7 mouse cellular contexts compared by ENCODE assay signal in the genomic region with DNA sequence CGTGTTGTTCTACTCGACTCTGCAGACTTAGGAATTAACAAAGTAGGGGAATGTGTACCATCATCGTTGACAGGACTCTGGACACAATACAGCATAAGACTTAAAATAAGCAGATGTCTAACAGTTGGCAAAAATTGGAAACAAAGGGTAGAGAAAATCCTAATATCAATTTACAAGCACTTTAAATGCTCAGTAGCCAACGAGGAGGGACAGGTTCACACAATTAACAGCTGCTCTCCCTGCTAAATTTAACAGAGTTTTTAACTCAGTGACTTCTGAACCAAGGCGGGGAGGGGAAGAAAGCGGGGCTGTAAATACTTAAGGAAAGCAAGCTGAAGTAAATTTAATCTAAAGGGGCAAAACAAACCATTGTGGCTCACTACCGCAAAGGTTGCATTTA. TPM values are rescaled to one million over a fixed set of nuclear protein-coding genes. Genes with fewer than 3 reads are reported as not detected.
DNase-seq lines count a peak whose midpoint lies in the region; ATAC-seq and TF ChIP-seq lines count a peak whose summit lies in the region.

No protein-coding gene starts in this region.

- H3K4me1 ChIP-seq in spleen, adult 2 months (ENCODE audit: control insufficient read depth, insufficient read depth, insufficient read length), result peaks cover 25% of the 10 kb centered on the region
- peaks cover 10% of the 10 kb centered on the region; the same call in 1 of the 2 replicates for H3K4me1 ChIP-seq in forebrain, postnatal 0 days (ENCODE audit: insufficient read depth)
- peaks cover 0 to 7% of the 10 kb centered on the region in 2 experiments; a peak in 2 of 4 replicates for H3K4me1 ChIP-seq in liver, embryonic 14.5 days (replicated peaks; ENCODE audit: control insufficient read depth in 2 of 2, insufficient read depth in 2 of 2, low read length in 1 of 2)

- no peak for TF ChIP-seq CTCF in spleen, adult 2 months (IDR thresholded peaks at IDR 0.05; ENCODE audit: extremely low read depth, insufficient read depth, insufficient read length, insufficient replicate concordance)
- TF ChIP-seq CTCF in forebrain, postnatal 0 days (IDR thresholded peaks at IDR 0.05; ENCODE audit: low read depth), result no peak
- no peak for TF ChIP-seq CTCF in liver, embryonic 14.5 days (IDR thresholded peaks at IDR 0.05; ENCODE audit: low read depth)

- H3K36me3 ChIP-seq in spleen, adult 2 months (ENCODE audit: control insufficient read depth, insufficient read depth, low read length), result no peaks in the 10 kb centered on the region
- H3K36me3 ChIP-seq in forebrain, postnatal 0 days (ENCODE audit: insufficient read depth), result no peaks in the 10 kb centered on the region
- no peaks in the 10 kb centered on the region for H3K36me3 ChIP-seq in liver, embryonic 14.5 days (replicated peaks; ENCODE audit: control insufficient read depth, insufficient read depth, low read depth)

- no peak for DNase-seq in spleen, adult 2 months (ENCODE audit: low read depth in 1 of 2, low spot score in 2 of 2)
- DNase-seq in spleen, adult 12 weeks (ENCODE audit: low spot score), result no peak
- DNase-seq in forebrain, postnatal 0 days, result no peak
- no peak for DNase-seq in liver, embryonic 14.5 days (ENCODE audit: low read depth in 3 of 3, low spot score in 3 of 3)
- DNase-seq in adrenal gland, postnatal 36 days, result no peak
- no peak for DNase-seq in embryo, embryonic 10.5 days (ENCODE audit: low spot score)

- H3K27ac ChIP-seq in spleen, adult 2 months (ENCODE audit: insufficient read depth, low read length), result peak overlapping the region; percentile 90
- no peak overlapping the region for H3K27ac ChIP-seq in forebrain, postnatal 0 days (ENCODE audit: low read depth, low read length)
- H3K27ac ChIP-seq in liver, embryonic 14.5 days, result no peak overlapping the region

- 21% methylated on average over 7 of the region's 7 CpGs for WGBS in spleen, adult 2 months
- 42% methylated on average over 7 of the region's 7 CpGs for WGBS in forebrain, postnatal 0 days
- 54% methylated on average over 7 of the region's 7 CpGs for WGBS in liver, embryonic 14.5 days (ENCODE audit: insufficient replicate concordance)

- H3K4me3 ChIP-seq in spleen, adult 2 months (ENCODE audit: extremely low read depth, insufficient read depth, insufficient read length), result peak overlapping the region; percentile 94
- peak overlapping the region; percentile 56 for H3K4me3 ChIP-seq in forebrain, postnatal 0 days (ENCODE audit: low read depth, low read length)
- H3K4me3 ChIP-seq in liver, embryonic 14.5 days (ENCODE audit: insufficient read depth in 1 of 2, low read depth in 2 of 2, low read length in 2 of 2), result no peak overlapping the region; a peak in 1 of 4 replicates

- no peak for ATAC-seq in forebrain, postnatal 0 days
- ATAC-seq in liver, embryonic 14.5 days (ENCODE audit: insufficient read depth), result no peak
- ATAC-seq in activated CD4-positive, CD25-positive, alpha-beta regulatory T cell, adult 4 months, result no peak

- no peaks in the 10 kb centered on the region for H3K27me3 ChIP-seq in spleen, adult 2 months (ENCODE audit: control insufficient read depth, insufficient read depth, low read length)
- H3K27me3 ChIP-seq in forebrain, postnatal 0 days (ENCODE audit: insufficient read depth, low read length), result no peaks in the 10 kb centered on the region
- peaks cover 23% of the 10 kb centered on the region for H3K27me3 ChIP-seq in liver, embryonic 14.5 days (ENCODE audit: control insufficient read depth, insufficient read depth, low read length)

- H3K4me2 ChIP-seq in forebrain, postnatal 0 days (ENCODE audit: low read depth), result peak overlapping the region; percentile 85
- H3K4me2 ChIP-seq in liver, embryonic 14.5 days (ENCODE audit: low read depth), result peak overlapping the region; percentile 78; the same call in 1 of the 2 replicates

- H3K9me3 ChIP-seq in forebrain, postnatal 0 days (ENCODE audit: low read length), result no peaks in the 10 kb centered on the region
- no peaks in the 10 kb centered on the region for H3K9me3 ChIP-seq in liver, embryonic 14.5 days (ENCODE audit: control insufficient read depth, low read length)

- H3K9ac ChIP-seq in forebrain, postnatal 0 days, result peak overlapping the region; percentile 90
- no peak overlapping the region for H3K9ac ChIP-seq in liver, embryonic 14.5 days (replicated peaks)

- no peak for TF ChIP-seq EP300 in liver, embryonic 14.5 days (IDR thresholded peaks at IDR 0.05; ENCODE audit: low read depth)

- TF ChIP-seq POLR2A in spleen, adult 2 months (IDR thresholded peaks at IDR 0.05; ENCODE audit: low read depth, low read length), result no peak

RNA-seq across cellular contexts. Expression of a gene that starts 1.4 kb away (rescaled TPM):
- polyA plus RNA-seq in spleen, adult 2 months (2012; rRNA removed), result 43.1 and 46.2 TPM in 2 replicates
- total RNA-seq in forebrain, postnatal 0 days (2014; rRNA removed), result 47.2 and 88.1 TPM in 2 replicates
- polyA plus RNA-seq in forebrain, postnatal 0 days (2015; fragmentation: Nextera tagmentation; extraction: Ambion mirVana), result 7.2 and 12.8 TPM in 2 replicates
- 3.1 and 4.2 TPM in 2 replicates for polyA plus RNA-seq in liver, embryonic 14.5 days (2012; rRNA removed)
- 4.5 and 6.1 TPM in 2 replicates for polyA plus RNA-seq in liver, embryonic 14.5 days (2014; fragmentation: Nextera tagmentation; extraction: Ambion mirVana)
- polyA plus RNA-seq in activated CD4-positive, CD25-positive, alpha-beta regulatory T cell, adult 4 months (2017; shearing (Covaris generic)), result 100 to 1,000 TPM; 157 to 185 TPM
- total RNA-seq in adrenal gland, postnatal 36 days (2021), result 10 to 100 TPM; 15.6 to 17.1 TPM

Comparison
In these comparisons a context has a peak if more than half of its experiments do, and no peak if none do; other contexts are left out.
1. H3K4me3 ChIP-seq: peak in spleen, adult 2 months (single experiment) and forebrain, postnatal 0 days (single experiment); none in liver, embryonic 14.5 days (0 of 2).